Mouse (Mus musculus): ENCODE results near the gene Cfap299.
A peak's percentile ranks its signal among the peaks of the same experiment; 100 is the strongest.

The Cfap299 gene

DNA sequence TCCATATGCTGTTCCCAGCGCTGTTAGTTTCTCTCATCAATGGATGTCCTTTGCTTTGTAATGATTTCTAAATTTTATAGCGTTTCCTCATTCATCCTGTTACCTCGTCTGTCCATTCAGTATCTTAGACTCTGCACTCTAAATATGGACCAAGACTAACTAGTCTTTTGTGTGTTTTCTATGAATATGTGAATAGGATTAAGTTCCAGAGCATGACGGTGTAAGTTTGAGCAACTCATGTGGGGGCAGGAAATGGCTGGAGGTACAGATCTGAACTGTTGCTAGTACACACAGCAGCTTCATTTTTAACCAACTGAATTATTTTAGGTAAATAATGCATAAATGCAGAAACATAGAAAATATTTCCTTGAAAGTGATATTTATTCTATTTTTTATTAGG lies 51.3 kb downstream of the Cfap299 start:
- no peak for DNase-seq

DNA sequence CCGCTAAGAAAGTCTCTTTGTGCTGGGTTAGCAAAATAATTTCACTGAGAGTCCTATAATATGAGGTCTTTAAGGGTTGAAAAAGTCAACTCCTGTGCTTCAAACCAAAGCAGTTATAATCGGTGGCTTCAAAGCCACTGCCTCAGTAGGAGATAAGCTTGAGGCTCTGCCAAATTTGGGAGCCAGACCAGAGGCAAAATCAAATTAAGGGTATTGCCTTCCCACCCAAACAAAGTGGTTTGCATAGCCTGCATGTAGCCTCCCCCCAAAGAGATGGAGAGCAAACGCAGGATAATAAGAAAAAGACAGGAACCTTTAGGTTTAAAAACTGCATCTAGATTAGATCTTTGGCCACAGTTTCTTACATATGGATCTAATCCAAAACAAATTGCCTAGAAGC lies 58.0 kb downstream of the Cfap299 start:
- DNase-seq = no peak

DNA sequence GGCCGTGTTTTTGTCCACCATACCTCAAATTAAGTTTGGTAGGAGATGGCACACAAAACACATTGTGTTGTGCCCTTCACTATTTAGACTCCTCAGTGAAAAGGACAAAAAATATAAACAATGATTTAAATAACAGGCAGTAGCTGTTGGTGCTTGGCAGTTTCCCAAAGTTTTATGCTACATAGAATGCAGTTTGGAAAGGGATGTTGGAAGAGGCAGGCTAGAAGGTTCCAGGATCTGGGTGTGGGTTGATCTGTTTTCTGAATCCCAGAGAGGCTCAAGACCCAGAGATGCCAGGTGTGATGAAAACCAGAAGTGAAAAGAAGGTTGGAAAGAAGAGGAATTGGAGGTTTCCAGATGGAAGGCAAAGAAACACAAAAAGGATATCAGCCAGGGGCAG lies 73.1 kb downstream of the Cfap299 start:
- DNase-seq = no peak

DNA sequence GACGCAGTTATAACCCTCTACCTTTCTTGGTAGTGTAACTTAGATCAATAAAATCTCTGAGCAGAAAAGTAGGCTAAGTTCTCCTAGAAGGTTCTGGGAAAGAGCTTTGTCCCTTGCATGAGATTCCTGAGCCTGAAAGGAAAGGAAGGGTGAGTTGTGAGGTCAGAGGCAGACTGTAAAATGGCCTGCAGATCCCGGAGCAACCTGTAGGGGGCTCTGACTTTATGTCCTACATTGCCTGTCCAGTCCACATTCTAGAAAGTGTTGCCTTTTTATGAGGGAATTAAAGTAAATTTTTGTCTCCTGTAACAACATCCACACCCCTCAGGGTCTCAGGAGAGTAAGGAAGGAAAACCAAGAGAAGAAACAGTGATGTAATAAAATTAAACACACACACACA lies 81.0 kb downstream of the Cfap299 start:
- DNase-seq = peak; percentile 35

DNA sequence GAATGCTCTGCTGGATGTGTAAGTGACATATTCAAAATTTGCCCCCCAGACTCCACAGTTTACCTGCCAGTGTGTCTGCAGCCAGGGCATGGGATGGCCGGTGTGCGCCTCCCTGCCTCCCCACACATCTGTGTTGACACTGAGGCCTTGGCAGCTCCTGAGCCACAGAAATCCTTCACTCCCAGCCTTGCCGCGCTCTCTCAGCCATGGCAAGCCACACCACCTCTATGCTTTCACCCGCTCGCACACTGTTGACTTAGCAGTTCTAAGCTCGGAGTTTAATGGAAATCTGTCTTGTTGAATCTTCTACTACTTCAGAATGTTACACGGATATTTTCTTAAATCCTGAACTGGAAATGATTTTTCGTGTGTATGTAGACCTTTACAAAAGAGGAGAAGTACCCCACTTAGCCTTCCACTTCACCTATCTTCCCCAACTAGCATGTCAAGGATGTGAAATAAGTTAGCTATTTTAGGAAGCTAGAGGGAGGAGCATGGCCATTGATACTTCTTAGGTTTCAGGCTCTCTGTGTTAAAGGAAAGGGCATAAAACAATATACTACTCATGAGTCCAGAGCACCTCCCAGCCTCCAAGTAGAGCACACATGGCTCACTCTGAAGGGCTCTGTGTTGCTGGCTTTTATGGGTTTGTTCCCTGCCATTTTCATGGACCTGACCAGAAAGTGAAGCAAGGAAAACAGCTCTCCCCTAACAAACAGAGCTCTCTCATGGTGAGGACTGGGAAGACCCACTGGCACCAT lies 87.5 kb downstream of the Cfap299 start:
- no peak for DNase-seq

DNA sequence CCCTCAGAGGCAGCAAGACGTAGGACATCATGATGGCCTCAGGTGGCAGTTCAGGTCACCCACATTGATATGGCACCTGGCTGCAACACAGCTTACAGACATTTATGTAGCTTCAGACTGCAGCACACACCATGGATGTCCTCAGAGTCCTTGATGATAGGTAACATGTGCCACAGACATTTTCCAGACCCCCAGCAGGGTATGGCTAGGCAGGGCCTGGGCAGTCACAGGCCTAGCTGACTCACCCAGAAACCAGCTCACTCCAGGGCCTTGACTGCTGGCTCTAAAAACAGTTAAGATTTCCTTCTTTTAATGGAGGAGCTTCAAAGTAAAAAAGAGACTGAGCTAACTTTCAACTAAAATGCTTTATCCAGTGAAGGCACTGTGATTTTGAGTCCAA lies 95.9 kb downstream of the Cfap299 start:
- DNase-seq = no peak

DNA sequence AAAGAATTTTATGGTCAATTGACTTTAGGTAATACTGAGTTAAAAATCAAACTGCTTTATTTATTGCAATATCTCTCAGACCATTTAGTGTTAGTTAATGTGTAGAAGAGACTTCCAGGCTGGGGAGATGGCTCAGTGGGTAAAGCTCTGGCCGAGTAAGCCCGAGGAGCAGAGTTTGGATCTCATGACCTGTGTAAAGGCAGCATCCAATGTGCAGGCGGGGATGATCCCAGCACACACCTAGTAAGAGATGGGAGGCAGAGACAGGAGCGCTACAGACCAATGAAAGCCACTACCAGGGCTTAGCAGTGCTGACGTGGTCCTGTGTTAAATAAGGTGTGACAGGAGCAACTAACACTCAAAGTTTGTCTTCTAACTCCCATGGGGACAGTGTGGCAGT lies 97.0 kb downstream of the Cfap299 start:
- peak; percentile 24 for DNase-seq

DNA sequence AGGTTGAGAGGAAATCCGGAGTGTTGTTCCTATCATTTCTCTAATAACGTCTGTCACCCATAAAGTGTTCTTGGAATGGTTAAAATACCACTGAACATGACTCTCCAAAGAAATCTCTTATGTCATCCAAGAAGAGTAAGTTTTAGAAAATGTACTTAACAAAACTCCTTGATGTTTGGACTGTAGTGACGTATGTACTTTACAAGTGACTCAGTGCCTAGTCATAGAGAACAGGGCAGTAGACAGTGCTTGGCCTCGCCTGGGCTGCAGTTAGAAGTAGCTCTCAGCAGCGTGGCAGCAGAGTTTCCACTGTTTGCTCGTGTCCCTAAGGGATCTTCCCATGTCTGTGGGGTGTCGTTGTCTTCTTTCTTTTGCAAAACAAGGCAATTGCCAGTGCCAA lies 101.0 kb downstream of the Cfap299 start:
- DNase-seq = no peak

DNA sequence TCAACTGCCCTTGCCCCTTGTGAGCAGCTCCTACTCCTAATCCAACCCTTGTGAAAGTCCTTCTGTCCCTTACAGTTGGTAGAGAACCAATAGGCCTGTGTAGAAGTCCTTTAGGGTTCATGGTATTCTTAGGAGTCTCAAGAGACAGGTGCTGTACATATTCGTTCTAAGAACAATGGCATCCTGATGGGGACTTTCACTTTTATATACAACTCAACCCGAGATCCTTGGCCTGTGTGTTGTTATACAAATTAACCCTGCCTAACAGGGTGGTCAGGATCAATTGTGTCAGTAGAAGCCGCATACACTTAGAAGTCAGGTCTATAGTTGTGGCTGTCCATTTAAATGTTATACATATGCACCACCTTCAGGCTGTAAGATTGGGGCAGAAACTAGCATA lies 109.6 kb downstream of the Cfap299 start:
- no peak for DNase-seq

DNA sequence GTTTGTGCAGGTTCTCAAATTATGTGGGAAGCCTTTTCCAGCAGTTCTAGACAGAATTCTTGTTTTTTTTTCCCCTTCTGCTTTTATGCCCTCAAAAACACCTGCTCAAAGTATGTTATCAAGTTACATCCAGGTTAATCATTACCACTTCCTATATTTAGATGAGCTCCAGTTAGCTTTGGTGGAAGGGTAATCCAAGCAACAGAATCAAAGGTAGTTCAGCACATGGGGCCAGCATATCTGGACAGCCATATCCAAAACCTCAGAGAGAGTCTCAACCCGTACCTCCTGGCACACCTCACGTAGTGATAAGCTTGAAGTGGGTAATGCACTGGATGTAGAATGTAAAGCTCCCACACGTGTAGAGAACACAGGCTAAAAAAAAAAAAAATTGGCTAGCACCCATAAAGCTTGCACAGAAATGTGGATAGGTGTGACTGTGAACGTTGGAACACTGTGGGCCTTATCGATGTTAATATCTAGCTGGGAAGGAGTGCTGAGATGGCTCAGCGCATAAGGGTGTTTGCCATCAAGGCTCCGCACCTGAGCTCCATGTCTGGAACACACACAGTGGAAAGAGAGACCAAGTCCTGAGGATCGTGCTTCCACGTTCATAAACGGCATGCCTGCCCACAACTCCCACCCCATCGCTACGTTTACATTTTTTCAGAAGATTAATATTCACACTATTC lies 117.8 kb downstream of the Cfap299 start:
- DNase-seq = peak; percentile 7

DNA sequence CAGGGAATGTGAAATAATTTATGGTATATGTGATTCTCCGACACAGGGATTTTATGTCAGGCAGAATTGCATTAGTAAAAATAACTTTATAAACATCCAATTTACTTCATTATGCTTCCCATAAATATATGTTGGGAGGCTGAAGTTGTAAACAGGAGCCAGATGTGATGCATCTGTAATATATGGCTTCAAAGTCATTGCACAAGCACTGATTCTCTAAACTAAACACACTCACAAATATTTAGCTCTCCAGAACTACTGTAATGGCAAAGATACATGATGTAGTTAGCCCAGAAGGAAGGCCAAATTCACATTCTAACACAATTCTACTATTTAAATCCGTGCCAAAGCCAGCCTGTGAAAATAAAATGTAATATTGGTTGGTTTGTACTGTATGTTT lies 120.8 kb downstream of the Cfap299 start:
- DNase-seq = no peak

DNA sequence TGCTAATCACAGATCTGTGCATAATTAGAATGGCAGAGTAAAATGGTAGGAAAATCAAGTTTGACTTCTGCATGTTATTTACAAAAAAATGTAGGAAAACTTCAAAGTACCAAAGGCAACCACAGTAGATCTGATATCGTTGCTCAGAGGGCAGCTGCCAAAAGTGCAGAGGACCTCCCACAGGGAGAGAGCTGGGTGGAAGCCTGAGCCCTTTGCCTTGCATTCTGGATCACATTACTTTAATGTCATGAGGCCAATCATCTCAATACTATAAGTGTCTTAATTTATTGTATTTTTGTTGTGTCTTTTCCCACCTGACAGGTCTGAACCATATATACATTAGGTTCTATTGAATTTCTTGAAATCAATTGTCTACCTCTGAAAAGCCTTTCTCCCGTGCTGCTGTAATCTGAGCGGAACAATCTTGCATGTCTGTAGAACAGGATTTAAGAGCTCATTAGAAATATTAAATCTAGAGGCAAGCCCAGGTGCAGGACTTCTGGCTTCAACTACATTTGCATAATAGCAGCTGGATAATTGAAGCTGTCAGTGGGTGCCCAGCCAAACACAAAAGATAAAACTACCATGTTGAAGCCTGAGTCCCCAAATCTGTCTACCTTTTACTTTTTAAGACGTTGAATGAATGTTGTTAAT lies 137.9 kb downstream of the Cfap299 start:
- DNase-seq = no peak

DNA sequence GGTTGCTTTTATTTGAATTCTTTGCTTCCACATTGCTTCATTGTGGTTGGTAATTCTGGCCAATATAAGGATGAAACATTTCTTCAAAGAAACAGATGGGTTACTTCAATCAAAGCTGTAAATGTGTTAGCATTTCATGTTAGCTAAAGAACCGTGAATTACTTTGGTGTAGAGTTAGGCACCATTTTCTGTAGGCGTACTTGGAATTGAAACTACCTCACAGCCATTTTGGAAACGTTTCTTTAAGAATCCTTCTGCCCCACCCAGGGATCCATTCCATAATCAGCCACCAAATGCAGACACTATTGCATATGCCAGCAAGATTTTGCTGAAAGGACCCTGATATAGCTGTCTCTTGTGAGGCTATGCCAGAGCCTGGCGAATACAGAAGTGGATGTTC lies 140.9 kb downstream of the Cfap299 start:
- DNase-seq = no peak

DNA sequence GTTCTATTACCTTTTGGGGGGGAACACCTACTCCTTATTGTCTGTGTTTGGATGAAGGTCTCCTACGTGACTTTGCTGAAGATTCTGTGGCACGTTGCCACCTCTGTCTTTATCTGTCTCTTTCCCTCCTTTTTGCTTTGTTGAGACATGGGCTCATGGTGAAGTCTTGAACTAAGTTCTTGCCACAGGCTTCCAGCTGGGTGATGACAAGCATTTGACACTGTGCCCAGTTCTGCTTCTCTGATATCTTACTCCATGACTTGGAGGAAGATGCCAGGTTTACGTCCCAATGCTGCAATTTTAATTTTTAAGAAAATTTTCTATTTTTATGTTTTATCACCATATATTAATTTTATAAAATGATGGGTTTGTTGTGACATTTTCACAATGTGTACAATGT lies 147.4 kb downstream of the Cfap299 start:
- DNase-seq = no peak

DNA sequence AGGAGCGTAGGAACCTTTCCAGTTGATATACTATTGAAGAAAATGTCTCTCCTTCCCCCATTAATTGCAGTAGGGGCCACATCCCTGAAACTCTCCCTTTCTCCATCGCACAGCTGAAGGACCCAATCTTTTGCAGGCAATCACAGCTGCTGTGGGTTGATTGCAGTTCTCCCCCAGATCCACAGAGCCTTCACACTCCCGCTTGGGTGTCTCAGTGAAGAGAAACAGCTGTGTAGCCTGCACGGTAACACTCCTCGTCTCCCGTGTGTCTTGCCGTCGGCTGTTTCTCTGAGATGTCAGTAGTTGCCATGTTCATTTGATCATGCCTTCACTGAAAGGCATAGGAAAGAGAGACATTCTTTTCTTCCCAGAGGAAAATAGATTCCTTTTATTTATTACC lies 148.2 kb downstream of the Cfap299 start:
- no peak for DNase-seq

DNA sequence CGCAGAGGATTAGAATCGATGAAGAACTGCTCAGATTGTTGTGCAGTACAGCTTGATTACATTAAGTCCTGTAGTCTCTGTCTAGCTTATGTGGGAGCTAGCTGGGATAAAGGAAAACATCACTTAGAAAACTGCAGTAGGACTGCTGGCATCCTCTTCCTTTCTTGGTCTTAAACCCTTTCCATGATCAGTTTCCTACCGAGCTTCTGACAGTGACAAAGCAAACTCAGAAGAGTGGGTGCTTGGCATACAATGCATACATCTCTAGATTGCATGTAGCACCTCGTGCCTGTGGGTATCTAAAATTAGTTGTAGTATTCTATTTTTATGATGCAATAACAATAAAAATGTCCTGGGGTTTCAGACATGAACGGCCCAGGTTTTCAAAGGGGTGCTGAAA lies 154.4 kb downstream of the Cfap299 start:
- no peak for DNase-seq

DNA sequence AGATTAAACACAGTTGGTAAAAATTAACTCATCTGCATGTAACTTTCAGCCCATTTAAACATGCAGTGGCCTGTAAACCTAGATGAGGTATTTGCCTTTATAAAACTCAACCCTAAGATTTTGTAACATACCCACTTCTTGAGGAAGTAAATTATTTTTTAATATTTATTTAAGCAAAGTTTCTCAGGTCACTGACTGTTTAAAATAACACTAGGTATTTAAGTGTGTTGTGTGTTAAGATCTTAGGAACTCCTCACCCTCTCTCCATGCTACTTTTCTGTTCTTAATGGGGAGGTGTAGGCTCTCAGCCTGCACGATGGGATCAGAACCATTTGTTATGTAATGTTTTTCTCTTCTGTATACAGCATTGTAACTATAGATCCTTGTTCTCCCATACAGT lies 156.1 kb downstream of the Cfap299 start:
- DNase-seq = peak; percentile 45

DNA sequence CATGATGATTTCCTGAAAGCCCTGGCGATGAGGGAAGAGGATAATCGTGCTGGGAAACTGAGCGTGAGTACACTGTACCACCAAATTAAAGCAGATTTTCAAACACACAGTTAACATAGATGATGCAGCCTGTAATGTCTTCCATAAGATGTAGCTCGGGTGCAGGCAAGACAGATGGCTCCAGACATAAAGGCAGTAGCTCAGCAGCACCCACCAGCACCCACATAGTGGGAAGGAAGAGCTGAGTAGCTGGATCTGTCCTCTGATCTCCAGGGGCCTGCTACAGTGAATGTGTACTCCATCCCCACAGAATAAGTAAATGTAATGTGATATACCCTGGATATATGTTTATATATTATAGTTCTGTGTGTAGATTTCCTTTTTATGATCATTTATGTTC lies 169.2 kb downstream of the Cfap299 start:
- DNase-seq = no peak

DNA sequence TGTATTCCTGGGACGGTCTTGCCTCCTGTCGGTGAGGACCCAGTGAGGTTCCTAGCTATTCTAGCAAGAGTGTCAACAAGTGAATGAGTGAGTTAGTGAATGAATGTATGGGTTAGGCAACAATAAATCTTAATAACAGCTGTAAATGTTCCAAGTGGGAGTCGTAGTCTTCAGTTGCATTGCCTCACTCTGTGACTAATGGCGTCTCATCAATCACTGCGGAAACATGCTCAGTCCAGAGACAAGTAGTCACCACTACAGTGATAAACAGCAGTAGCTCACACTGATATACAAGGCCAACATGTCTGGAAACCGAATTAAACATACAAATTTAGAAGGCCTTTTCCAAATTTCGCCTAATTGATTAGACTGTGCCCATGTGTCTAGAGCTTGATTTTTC lies 187.1 kb downstream of the Cfap299 start:
- no peak for DNase-seq

DNA sequence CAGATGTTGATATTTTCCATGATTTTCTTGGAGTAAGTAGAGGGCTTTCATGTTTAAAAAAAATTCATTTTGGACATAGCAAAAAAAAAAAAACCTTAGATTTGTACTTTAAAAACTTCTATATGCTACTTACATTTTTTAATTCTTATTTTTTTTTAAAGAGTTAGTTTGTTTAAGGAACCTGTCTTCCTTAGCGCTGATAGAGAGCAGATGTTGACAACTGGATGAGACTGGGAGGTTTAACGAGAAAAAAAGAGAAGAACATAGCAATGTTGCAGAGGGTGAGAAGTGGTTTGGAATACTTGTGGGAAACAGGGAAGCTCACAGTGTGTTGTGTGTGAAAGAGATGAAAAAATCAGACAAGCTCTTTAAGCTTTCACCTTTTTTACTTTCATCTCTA lies 191.0 kb downstream of the Cfap299 start:
- DNase-seq = no peak

DNA sequence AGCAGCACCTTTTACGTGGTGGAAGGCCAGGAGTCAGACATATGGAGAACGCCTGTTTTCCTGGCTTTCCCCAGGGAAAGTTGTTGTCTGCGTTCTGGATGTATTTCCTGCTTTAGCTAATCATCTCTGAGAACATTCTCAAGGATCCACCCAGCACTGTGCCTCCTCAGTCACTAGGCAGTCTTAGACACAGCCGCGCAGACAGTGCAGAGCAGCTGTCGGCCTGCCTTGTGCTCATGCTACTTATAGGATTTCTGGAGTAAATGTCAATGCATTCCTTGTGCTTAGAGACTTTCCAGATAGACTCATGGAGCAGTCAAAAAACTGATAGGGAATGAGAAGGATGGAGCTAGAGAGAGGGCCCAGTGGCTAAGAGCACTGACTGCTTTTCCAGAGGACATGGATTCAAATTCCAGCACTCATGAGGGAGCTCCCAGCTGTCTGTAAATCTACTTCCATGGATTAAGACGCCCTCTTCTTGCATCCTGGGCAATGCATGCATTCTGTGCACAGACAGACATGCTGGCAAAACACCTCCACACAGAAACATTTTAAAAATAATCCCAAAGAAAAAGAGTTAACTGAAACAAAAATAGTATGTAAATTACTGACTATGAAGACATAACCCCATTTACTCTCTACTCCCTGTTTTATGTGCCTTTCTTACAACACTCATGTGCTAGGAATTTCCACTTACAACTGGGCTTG lies 193.3 kb downstream of the Cfap299 start:
- no peak for DNase-seq

DNA sequence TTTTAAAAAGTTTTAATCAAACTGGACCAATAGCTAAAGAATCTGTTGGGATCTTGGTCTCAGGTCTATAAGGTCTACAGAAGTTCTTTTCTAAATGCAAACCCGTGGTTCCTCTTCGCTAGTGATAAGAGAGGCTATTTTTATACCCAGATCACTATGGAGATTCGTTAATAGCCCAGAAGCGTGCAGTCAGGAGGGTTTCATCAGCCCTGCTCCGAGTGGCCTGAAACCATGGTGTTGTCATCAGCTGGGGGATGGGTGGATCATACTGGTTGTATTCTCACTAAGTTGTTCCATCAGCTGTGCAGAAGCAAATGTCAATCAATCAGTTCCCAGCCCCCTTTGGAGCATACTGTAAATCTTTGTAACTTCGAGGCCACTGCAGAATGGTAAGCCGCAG lies 193.9 kb downstream of the Cfap299 start:
- DNase-seq = no peak

DNA sequence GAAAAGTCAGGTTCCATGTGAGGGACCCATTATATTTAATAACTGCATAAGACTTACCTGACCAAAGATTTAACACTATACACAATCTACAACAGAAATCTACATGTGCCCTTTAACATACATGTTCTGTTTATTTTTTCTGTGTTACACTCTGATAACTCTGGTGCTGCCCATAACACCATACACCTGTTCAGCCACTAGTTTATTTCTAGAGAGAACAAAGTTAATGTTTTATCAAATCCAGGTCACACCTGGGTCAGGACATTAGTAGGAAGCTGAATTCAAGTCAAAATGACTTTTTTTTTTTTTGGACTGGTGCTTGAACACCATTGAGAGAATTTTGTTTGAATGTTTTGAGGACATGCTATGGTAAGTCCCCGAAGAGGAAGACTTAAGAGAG lies 194.7 kb downstream of the Cfap299 start:
- peak; percentile 55 for DNase-seq

DNA sequence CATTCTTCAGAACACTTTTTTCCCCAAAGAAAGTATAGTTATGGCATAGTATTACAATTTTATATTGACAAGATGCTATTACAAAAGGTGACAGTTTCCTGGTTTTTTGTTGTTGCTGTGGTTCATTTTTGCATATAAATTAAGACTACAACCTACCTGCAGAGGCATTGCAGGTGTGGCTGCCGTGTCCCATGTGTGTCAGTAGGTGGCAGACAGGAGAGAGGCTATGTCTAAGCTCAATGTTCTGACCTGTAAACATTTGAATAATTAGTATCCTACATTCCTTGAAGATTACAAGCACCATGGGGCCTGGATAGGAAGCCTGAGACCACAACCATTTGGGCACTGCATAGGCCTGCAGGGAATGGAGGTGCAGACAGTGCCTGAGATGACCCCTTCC lies 212.2 kb downstream of the Cfap299 start:
- DNase-seq = no peak
